Mouse (Mus musculus): ENCODE data around the gene Cecr2.

DNA sequence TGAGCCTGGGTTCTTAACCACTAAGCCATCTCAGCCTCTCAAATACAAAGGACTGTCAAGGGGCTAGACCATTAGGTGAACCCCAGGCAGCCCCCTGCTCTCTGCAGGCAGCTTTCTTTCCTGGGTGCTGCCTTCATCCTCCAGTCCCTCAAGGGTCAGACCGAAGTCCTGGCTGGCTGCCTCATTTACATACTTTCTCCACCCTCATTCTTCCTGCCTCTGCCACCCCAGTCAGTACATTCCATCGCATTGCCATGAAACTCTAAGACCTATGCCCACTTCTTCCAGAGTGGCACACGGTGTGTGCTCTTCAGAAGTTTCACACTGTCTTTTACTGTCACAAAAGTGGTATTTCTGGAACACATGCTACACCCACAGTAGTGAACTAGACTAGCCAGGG is 112.1 kb downstream of the Cecr2 start:
- no peak for TF ChIP-seq CTCF (IDR thresholded peaks at IDR 0.05; ENCODE audit: control insufficient read depth, insufficient read depth, low read length)
- no peak for TF ChIP-seq POLR2A (IDR thresholded peaks at IDR 0.05; ENCODE audit: borderline replicate concordance, control insufficient read depth, low read depth, low read length)
